Mouse (Mus musculus) myocyte (in vitro differentiated cells): ENCODE results near the gene Gorab.

ENCODE experiments used
- MAX ChIP-seq: IDR thresholded peaks from one replicate; pipeline ENCODE4 v1.6.1; 2011; ENCODE audit warnings: low read depth, mild to moderate bottlenecking, control low read depth
- MYOD1 ChIP-seq, 3 experiments: IDR thresholded peaks; one replicate each; pipeline ENCODE4 v1.6.1; 2011; ENCODE audit warnings: control low read depth in 2 of 3, low read depth in 2 of 3, mild to moderate bottlenecking in 2 of 3, moderate library complexity in 1 of 3; ENCODE audit not compliant: insufficient read length in 2 of 3, control insufficient read depth in 1 of 3
- POLR2A ChIP-seq: IDR thresholded peaks from one replicate; pipeline ENCODE4 v1.6.1; 2011; ENCODE audit warnings: low read depth, mild to moderate bottlenecking, control low read depth, moderate library complexity; ENCODE audit not compliant: insufficient read length
- POLR2AphosphoS2 ChIP-seq: IDR thresholded peaks from one replicate; pipeline ENCODE4 v1.6.1; 2011; ENCODE audit warnings: low read depth, control low read depth; ENCODE audit not compliant: insufficient read length
- REST ChIP-seq: IDR thresholded peaks from one replicate; pipeline ENCODE4 v1.6.1; 2011; ENCODE audit warnings: mild to moderate bottlenecking, control low read depth, moderate library complexity; ENCODE audit not compliant: insufficient read depth, insufficient read length

DNA sequence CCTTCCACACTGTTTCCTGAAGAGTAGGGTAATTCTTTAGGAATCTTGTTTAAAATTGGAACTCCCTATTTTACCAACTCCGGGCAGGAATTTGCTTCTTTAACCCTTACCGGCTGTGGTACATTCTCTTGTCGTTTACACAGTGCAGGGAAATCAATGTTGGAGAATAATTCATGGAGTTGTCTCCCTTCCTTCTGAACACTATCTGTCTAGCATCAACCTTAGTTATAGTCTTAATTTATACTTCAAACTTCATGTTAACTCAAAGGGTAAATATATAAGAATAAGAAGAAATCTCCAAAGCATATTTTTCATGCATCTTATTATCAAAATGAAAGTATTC is 64.3 kb downstream of the Gorab start:
- TF ChIP-seq MAX (no peak), POLR2A (no peak), POLR2AphosphoS2 (no peak), REST (no peak), MYOD1 (IDR thresholded peaks at IDR 0.05; ENCODE audit: control insufficient read depth in 1 of 3, insufficient read length in 2 of 3, low read depth in 2 of 3) (no peak)
